Mouse (Mus musculus) CH12.LX (cell line): ENCODE data around the gene Acta1.

ENCODE experiments used
- E2F4 ChIP-seq: IDR thresholded peaks from 2 replicates; pipeline ENCODE4 v1.6.1; 2011; ENCODE audit warnings: low read depth, low read length, improper control_type of control experiment; ENCODE audit not compliant: insufficient replicate concordance
- EP300 ChIP-seq: IDR thresholded peaks from 2 replicates; pipeline ENCODE4 v1.6.1; 2011; ENCODE audit warnings: low read length, improper control_type of control experiment
- KAT2A ChIP-seq: IDR thresholded peaks from 2 replicates; pipeline ENCODE4 v1.6.1; 2012; ENCODE audit warnings: low read length, improper control_type of control experiment, inconsistent platforms; ENCODE audit not compliant: insufficient replicate concordance
- MYC ChIP-seq: IDR thresholded peaks from 2 replicates; pipeline ENCODE4 v1.6.1; 2011; ENCODE audit warnings: low read depth, mild to moderate bottlenecking, improper control_type of control experiment, low read length
- UBTF ChIP-seq: IDR thresholded peaks from 2 replicates; pipeline ENCODE4 v1.6.1; 2012; ENCODE audit warnings: low read depth, mild to moderate bottlenecking, inconsistent platforms, low read length, improper control_type of control experiment, moderate library complexity

GRCm38 (mm10) chr8:123847546-123847945, 47.0 kb downstream of the Acta1 start:
- TF ChIP-seq EP300 (no peak), MYC (no peak), UBTF (no peak), KAT2A (no peak), E2F4 (no peak)
